Mouse (Mus musculus): Measurements from ENCODE around the gene Mtfp1.

- TF ChIP-seq GATA1 (IDR thresholded peaks at IDR 0.05; ENCODE audit: low read length), result no peak
- TF ChIP-seq TAL1 (IDR thresholded peaks at IDR 0.05; ENCODE audit: low read length), result no peak
These were observed 28.7 kb upstream of the Mtfp1 start for GRCm38 (mm10) chr11:4123922-4124321.

All from erythroblast, embryonic 14.5 days (primary cell).